Mouse (Mus musculus) CD4-positive, CD25-positive, alpha-beta regulatory T cell, adult 4 months (primary cell): ENCODE measurements around the gene Slc9c1. TPM values are rescaled to one million over a fixed set of nuclear protein-coding genes. Genes with fewer than 3 reads are reported as not detected.
A peak's percentile ranks its signal among the peaks of the same experiment; 100 is the strongest.

Experiments used
- ATAC-seq: one replicate; pipeline ENCODE4 v1.8.0; 2017
- polyA plus RNA-seq, 2 experiments: library from polyadenylated mRNA; unstranded; fragments of 100-300 nt; shearing (Covaris generic); gene quantifications; one replicate each; pipeline ENCODE4 v1.2.1; 2017

Gene Slc9c1
- polyA plus RNA-seq, 2 experiments from 2014 or later, result not detected

DNA sequence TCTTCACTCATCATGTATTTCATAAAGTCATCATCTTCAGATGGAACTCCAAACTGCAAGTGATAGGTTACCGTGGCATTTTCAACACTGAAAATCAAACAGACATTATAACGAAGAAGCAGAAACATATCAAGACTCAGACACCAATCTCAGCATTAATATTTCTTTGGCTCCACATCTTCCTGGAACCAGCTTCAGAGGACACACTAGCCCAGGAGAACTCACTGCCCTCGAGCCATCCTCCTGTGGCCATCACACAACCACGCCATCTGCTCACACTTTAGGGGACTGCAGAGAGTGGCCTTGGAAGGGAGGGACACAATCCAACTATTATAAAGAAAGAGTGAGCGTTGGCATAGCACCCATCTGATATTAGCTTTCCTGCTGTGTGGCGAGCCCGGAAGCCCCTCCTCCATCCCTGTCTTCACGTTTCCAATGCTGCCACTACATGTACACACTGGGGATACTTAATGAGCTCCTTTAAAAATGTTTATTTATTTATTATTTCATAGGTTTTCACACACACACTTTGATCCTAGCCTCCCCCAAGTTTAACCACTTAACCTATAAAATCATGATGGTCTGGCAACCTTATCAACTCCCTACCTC lies 94.5 kb downstream of the Slc9c1 start:
- no peak for ATAC-seq

DNA sequence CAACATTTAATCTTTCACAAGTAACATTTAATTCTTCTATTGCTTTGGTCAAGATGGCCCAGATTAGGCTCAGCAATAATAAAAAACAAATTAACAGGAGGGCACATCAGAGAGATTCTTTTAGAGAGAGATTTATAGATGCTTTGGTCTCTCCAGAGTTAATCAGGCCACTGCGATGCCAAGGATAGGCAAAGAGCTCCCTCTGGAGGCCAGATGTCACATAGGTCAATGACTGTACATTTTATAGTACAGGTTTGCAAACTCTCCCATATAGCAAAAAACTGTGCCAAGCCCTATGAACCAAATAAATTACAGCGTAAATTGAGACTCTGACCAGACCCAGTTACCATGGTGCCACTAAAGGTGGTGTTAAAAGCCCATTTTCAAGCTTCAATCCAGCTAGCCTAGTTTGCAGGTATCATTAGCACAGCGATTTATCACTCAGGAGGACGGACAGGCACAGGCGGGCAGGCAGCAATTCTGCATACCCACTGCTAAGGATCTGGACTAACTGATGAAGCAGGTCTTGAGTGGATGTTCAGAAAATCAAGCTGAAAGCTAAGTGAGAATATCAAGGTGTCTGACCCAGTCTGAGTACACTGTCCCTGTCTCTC lies 95.3 kb downstream of the Slc9c1 start:
- peak; percentile 95 for ATAC-seq

DNA sequence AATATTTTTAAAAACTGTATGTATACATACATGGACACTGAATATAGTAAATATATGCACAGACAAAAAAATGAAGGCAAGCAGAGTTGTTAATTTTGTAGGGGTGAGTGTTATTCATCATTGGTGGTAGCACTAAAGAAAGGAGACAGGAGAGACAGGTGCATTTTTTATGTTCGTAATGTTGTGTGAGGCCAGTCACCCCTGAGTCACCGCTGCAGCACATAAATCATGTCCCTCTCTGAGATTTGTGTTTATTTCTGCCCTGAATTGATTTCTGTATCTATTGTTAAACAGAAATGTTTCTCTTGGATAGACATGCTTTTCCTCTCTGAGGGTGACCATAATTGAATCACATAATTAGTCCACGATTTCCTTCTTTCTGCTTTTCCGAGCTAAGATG lies 97.3 kb downstream of the Slc9c1 start:
- no peak for ATAC-seq

DNA sequence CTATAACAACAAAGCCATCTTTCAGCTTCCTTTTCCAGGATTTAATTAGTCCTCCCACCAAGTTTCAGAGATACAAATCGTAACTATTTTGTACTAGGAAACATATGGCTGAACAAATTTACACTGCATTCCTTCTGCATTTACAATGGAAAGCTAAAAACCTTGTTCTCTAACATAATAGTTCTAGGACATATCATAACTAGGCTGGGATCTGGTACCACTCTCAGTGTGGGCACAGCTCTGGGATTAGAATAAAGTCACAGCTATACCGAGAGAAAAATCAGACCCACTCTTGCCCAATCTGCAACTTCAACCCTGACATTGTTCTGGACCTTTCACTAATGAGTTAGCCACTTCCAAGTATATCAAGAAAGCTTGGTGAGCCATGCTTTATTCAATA lies 100.7 kb downstream of the Slc9c1 start:
- ATAC-seq, result no peak

DNA sequence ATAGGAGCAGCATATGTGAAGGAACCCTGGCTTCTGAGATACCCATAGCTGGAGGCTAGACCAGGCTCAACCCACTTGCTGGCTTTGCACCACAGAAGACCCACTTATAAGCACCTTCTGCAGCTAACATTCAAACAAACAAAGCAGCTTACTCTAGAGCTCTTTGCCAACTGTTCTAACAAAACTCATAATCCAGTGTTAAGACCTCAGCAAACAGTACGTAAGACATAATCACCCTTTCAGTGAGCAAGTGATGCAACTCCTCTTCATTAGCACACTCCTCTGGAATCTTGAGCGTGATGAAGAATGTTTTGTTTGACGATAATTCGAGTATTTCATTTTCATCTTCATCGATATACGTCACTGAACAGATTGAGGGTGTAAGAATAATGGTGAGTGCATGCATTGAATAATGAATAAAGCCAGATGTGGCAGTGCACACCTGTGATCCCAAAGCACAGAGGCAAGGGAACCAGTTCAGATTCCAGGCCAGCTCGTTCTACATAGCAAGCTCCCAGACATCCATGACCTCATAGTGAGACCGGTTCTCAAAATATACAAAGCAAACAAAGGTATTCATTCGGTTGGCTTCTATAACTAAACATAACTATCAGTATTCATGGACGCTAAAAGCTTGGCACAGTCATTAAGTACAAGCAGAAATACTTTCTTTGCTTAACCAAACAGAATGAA lies 105.1 kb downstream of the Slc9c1 start:
- ATAC-seq, result no peak

DNA sequence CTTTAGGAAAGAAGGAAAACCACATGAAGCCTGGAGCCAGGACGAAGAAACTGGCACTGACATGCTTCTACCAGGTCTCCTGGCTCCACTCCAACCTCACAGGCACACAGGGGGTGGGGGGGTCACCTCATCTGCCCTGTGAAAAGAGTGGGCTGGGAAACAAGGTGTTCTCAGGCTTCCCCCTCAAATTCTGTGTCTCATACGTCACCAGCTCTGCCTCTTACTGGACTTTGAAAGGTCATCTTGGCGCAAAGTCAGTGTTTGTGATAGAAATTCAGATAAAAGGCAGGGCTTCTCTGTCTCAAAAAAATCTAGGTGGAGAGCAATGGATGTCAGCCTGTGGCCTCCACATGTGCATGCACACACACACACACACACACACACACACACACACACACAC lies 106.2 kb downstream of the Slc9c1 start:
- ATAC-seq, result no peak

DNA sequence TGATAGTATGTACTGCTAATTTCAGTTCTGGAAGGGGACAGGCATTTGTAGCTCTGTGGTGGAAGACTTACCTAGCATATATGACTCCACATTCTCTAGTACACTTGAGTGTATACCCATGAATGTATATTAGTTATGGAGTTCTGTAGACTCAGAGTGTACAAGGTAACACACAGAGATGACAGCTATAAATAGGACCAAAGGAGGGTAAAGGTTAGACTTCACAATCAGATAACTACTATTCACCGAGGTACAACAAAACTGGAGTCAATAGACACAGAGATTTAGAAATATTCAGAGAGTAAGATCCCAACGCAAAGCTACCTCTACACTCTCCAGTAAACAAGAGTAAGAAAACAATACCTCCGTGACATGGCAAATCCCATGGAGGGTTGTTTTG lies 108.8 kb downstream of the Slc9c1 start:
- ATAC-seq, result no peak

DNA sequence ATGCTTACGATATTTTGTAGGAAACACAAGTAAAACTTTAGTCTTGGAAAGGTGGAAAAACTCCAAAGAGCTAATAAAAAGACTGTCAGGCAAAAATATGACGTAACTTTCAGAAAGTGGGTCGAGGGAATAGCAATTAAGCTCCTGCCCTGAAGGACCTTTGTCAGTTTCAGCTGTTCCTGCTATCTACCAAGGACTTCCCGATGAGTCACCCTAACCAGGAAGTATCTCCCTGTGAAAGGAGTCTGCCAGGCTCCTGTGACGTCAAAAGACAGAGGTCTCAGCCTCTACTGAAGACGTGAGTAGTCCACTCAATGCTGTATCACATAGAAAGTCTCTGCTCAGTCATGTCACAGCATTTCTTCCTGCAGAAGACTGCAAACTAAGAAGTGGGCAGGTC lies 109.3 kb downstream of the Slc9c1 start:
- no peak for ATAC-seq

DNA sequence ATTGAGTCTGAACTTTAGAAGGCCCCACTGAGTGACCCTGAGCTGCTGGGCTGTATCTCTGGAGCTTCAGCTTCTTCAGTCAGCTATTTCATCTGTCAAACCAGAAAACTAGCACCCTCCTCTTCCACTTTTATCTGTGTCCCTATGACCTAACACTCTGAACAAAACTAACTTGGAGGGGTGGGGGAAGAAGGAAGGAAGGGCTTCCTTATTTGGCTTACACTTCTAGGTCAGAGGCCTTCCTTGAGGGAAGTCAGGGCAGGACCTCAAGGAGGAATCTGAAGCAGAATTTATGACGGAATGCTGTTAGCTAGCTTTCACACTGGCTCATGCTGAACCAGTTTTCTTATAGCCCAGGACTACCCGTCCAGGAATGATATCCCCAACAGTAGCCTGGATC lies 116.4 kb downstream of the Slc9c1 start:
- ATAC-seq, result no peak

DNA sequence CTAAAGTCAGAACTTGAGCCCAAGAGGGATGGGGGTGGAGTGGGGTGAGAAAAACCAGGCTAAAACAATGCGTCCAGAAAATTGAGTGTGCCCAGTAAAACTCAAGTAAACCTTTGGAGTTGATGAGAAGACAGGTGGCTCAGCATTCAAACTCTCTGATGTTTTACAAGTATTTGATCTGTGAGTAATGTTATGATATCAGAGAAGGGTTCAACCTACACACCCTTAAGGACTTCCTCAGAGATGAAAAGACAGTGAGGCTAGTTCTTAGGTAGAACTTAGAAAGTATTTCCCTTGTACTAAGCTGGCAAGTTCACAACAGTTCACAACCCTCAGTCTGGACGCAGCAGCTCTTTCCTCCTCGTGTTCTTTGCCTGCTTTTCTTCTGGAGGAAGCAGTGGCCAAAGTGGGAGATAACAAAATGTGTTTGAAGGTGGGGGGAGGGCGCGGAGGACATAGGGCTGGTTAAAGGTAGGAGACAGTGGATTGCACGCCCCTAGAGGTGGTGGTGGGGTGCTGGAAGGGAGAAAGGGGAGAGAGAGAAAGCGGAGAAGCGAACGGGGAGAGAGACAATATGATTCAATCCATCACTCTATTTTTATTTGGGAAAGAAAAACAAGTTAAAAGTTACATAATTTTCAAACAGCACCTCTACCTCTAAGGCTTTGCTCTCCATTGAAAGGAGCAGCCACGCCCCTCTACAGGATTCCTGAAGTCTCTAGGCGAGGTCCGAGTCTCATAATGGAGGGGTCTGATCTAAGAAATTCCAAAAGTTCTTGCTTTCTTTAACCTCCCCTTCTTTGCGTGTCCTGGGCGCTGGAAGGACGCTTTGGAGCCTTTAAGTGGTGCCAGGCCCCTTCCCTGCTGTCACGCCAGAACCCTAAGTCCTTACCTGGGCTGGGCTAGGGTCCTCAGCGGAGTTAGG lies 118.2 kb downstream of the Slc9c1 start:
- peak; percentile 53 for ATAC-seq

DNA sequence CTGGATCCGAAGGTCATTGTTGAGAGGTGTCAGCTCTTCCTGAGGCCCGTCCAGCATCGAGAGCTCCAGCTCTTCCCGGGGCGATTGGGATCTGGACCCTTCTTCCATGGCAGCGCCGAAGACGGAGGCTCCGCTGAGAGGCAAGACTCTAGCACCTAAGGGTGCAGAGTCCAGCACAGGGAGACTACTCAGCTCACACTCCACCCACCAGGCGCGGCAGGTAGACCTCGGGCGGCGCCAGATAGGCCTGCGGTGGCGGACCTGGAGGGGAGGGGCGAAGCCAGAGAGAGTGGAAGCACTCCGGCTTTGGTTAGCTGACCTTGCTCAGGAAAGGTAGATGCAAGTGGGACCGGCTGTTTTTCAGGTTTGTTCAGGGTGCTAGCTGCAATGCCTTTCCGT lies 118.8 kb downstream of the Slc9c1 start, which contains the start of gene BC016579:
Gene BC016579 (minus strand): TSS at position 135 of the 399 bp plus-strand sequence.
- peak; percentile 37 for ATAC-seq

DNA sequence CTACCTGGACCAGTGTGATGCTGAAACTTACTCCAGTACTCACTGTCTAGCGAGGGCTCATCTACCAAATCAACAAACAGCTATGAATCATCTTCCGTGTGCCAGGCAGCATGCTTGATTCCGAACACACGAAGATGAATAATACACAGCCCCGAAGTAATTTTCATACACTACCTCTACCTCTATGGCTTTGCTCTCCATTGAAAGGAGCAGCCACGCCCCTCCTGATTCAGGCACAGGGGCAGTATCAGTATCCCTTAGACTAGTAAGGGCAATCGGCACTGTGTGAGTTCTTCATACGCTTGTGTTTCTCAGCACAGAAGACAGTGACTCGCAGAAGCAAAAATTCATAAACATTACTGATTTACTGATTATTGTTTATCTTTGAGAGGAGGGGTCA lies 119.4 kb downstream of the Slc9c1 start:
- no peak for ATAC-seq

Other genes starting within 250 kb of the Slc9c1 start
- gene Cd200, start 126.3 kb upstream of the Slc9c1 start, polyA plus RNA-seq, result 100 to 1,000 TPM; 163 to 168 TPM
- under 1 TPM in 1 of 2 experiments, not detected in 1; 0.19 TPM for gene Gm609, start 42.3 kb upstream of the Slc9c1 start, polyA plus RNA-seq
- not detected for gene Gm17783, start 3.3 kb upstream of the Slc9c1 start, polyA plus RNA-seq
- under 1 TPM in 1 of 2 experiments, not detected in 1; 0.62 TPM for gene Gcsam, start 75.1 kb downstream of the Slc9c1 start, polyA plus RNA-seq
- under 1 TPM in 1 of 2 experiments, not detected in 1; 0.28 TPM for gene BC016579, start 118.8 kb downstream of the Slc9c1 start, polyA plus RNA-seq
- not detected for gene Tmprss7, start 158.3 kb downstream of the Slc9c1 start, polyA plus RNA-seq
- not detected for gene Tagln3, start 189.3 kb downstream of the Slc9c1 start, polyA plus RNA-seq
- 10 to 100 TPM; 19.1 to 29.5 TPM for gene Abhd10, start 207.6 kb downstream of the Slc9c1 start, polyA plus RNA-seq